ENCODE assay signal across 16 mouse cellular contexts in genomic region chr10:101770688-101771087, GRCm38 (mm10).
"Had no signal": no experiment of that assay in that cellular context is flagged by ENCODE, and none has a peak within 500 bp of the region (broad histone marks: within the 10 kb centered on the region; RNA-seq: fewer than 3 reads in every experiment).

No protein-coding gene starts in this region.

- H3K4me2 ChIP-seq: limb, embryonic 12.5 days; liver, embryonic 11.5 days; lung, embryonic 14.5 days; neural tube, embryonic 15.5 days had no signal

- H3K9me3 ChIP-seq: limb, embryonic 12.5 days; midbrain, embryonic 10.5 days; neural tube, embryonic 15.5 days had no signal

- H3K9ac ChIP-seq: limb, embryonic 12.5 days; lung, embryonic 14.5 days; neural tube, embryonic 15.5 days had no signal

- H3K27me3 ChIP-seq: limb, embryonic 12.5 days; neural tube, embryonic 15.5 days had no signal

- H3K27ac ChIP-seq: left cerebral cortex, adult 2 months; limb, embryonic 12.5 days; midbrain, embryonic 10.5 days; neural tube, embryonic 15.5 days had no signal

- H3K36me3 ChIP-seq: limb, embryonic 12.5 days; midbrain, embryonic 10.5 days; neural tube, embryonic 15.5 days had no signal

- DNase-seq: kidney, postnatal 10 days; lung, embryonic 14.5 days; lung, postnatal 10 days; lung, postnatal 4 days; midbrain, embryonic 14.5 days; right cerebral cortex, adult 18-20 months; right cerebral cortex, postnatal 25 days; spleen, adult 18-20 months; thymus, adult 18-20 months; thymus, postnatal 14 days had no signal

- H3K4me1 ChIP-seq: limb, embryonic 12.5 days; midbrain, embryonic 10.5 days; neural tube, embryonic 15.5 days had no signal

- H3K4me3 ChIP-seq: left cerebral cortex, adult 2 months; limb, embryonic 12.5 days; midbrain, embryonic 10.5 days; myocyte; neural tube, embryonic 15.5 days had no signal
